Mouse (Mus musculus): Measurements from ENCODE around the gene Rin3. TPM values are rescaled to one million over a fixed set of nuclear protein-coding genes. Genes with fewer than 3 reads are reported as not detected.

The Rin3 gene
- total and polyA plus RNA-seq, 2 experiments from 2014 or later: 4.6 to 13.4 TPM

GRCm38 (mm10) chr12:102309099-102309799 lies 26.4 kb downstream of the Rin3 start:
- Histone ChIP-seq H3K4me3 (ENCODE audit: low read depth, low read length) (no peak overlapping the region), H3K27me3 (ENCODE audit: control insufficient read depth, insufficient read depth, low read length) (no peaks in the 10 kb centered on the region), H3K9ac (replicated peaks; ENCODE audit: low read depth, low read length) (no peak overlapping the region), H3K4me1 (ENCODE audit: control insufficient read depth, insufficient read depth) (peaks cover 33% of the 10 kb centered on the region), H3K9me3 (replicated peaks; ENCODE audit: control insufficient read depth, low read length) (no peaks in the 10 kb centered on the region), H3K36me3 (replicated peaks; ENCODE audit: control insufficient read depth, insufficient read depth, low read length) (peaks cover 6% of the 10 kb centered on the region; the same call in 1 of the 2 replicates), H3K27ac (ENCODE audit: low read depth) (peak overlapping the region; percentile 74; the same call in 1 of the 2 replicates), H3K4me2 (ENCODE audit: low read depth, low read length) (no peak overlapping the region)
- TF ChIP-seq EP300 (IDR thresholded peaks at IDR 0.05; ENCODE audit: low read depth) (no peak), CTCF (IDR thresholded peaks at IDR 0.05; ENCODE audit: low read depth) (no peak)
- WGBS: 78% methylated on average over 11 of the region's 11 CpGs
- DNase-seq (ENCODE audit: low spot score) (no peak), ATAC-seq (ENCODE audit: insufficient read depth, low read depth) (no peak)

GRCm38 (mm10) chr12:102309800-102310195 lies 26.9 kb downstream of the Rin3 start:
- no peak for TF ChIP-seq CTCF (IDR thresholded peaks at IDR 0.05; ENCODE audit: low read depth)
- no peak for TF ChIP-seq EP300 (IDR thresholded peaks at IDR 0.05; ENCODE audit: low read depth)
- DNase-seq (ENCODE audit: low spot score): no peak
- peaks cover 12% of the 10 kb centered on the region; the same call in 1 of the 2 replicates for H3K36me3 ChIP-seq (replicated peaks; ENCODE audit: control insufficient read depth, insufficient read depth, low read length)
- peaks cover 28% of the 10 kb centered on the region for H3K4me1 ChIP-seq (ENCODE audit: control insufficient read depth, insufficient read depth)
- no peak overlapping the region for H3K27ac ChIP-seq (ENCODE audit: low read depth)
- ATAC-seq (ENCODE audit: insufficient read depth, low read depth): no peak
- 81% methylated on average over 8 of the region's 8 CpGs for WGBS
- H3K9me3 ChIP-seq (replicated peaks; ENCODE audit: control insufficient read depth, low read length): no peaks in the 10 kb centered on the region
- H3K4me3 ChIP-seq (ENCODE audit: low read depth, low read length): no peak overlapping the region
- H3K27me3 ChIP-seq (ENCODE audit: control insufficient read depth, insufficient read depth, low read length): no peaks in the 10 kb centered on the region
- no peak overlapping the region for H3K9ac ChIP-seq (replicated peaks; ENCODE audit: low read depth, low read length)
- H3K4me2 ChIP-seq (ENCODE audit: low read depth, low read length): no peak overlapping the region

GRCm38 (mm10) chr12:102310261-102310660 lies 27.4 kb downstream of the Rin3 start:
- H3K9me3 ChIP-seq (replicated peaks; ENCODE audit: control insufficient read depth, low read length): no peaks in the 10 kb centered on the region

GRCm38 (mm10) chr12:102311454-102311853 lies 28.6 kb downstream of the Rin3 start:
- no peak for ATAC-seq (ENCODE audit: insufficient read depth, low read depth)
- 61% methylated on average over 5 of the region's 5 CpGs for WGBS
- TF ChIP-seq CTCF (IDR thresholded peaks at IDR 0.05; ENCODE audit: low read depth) (no peak), EP300 (IDR thresholded peaks at IDR 0.05; ENCODE audit: low read depth) (no peak)
- DNase-seq (ENCODE audit: low spot score): no peak
- Histone ChIP-seq H3K36me3 (replicated peaks; ENCODE audit: control insufficient read depth, insufficient read depth, low read length) (peaks cover 20% of the 10 kb centered on the region; the same call in 1 of the 2 replicates), H3K4me1 (ENCODE audit: control insufficient read depth, insufficient read depth) (peaks cover 24% of the 10 kb centered on the region), H3K9ac (replicated peaks; ENCODE audit: low read depth, low read length) (no peak overlapping the region), H3K9me3 (replicated peaks; ENCODE audit: control insufficient read depth, low read length) (no peaks in the 10 kb centered on the region), H3K4me2 (ENCODE audit: low read depth, low read length) (no peak overlapping the region), H3K27ac (ENCODE audit: low read depth) (no peak overlapping the region), H3K27me3 (ENCODE audit: control insufficient read depth, insufficient read depth, low read length) (no peaks in the 10 kb centered on the region), H3K4me3 (ENCODE audit: low read depth, low read length) (no peak overlapping the region)

More at GRCm38 (mm10) chr12:102310261-102310660, 27.4 kb downstream of the Rin3 start:
- 93% methylated on average over 3 of the region's 3 CpGs for WGBS
- no peak overlapping the region for H3K27ac ChIP-seq (ENCODE audit: low read depth)
- peaks cover 24% of the 10 kb centered on the region for H3K4me1 ChIP-seq (ENCODE audit: control insufficient read depth, insufficient read depth)
- DNase-seq (ENCODE audit: low spot score) (no peak), ATAC-seq (ENCODE audit: insufficient read depth, low read depth) (no peak)
- H3K9ac ChIP-seq (replicated peaks; ENCODE audit: low read depth, low read length): no peak overlapping the region
- no peaks in the 10 kb centered on the region for H3K27me3 ChIP-seq (ENCODE audit: control insufficient read depth, insufficient read depth, low read length)
- no peak overlapping the region for H3K4me2 ChIP-seq (ENCODE audit: low read depth, low read length)
- TF ChIP-seq EP300 (IDR thresholded peaks at IDR 0.05; ENCODE audit: low read depth): no peak
- no peak for TF ChIP-seq CTCF (IDR thresholded peaks at IDR 0.05; ENCODE audit: low read depth)
- H3K4me3 ChIP-seq (ENCODE audit: low read depth, low read length): no peak overlapping the region
- peaks cover 16% of the 10 kb centered on the region; the same call in 1 of the 2 replicates for H3K36me3 ChIP-seq (replicated peaks; ENCODE audit: control insufficient read depth, insufficient read depth, low read length)

GRCm38 (mm10) chr12:102319150-102319549 lies 36.3 kb downstream of the Rin3 start:
- peak; percentile 73 for ATAC-seq (ENCODE audit: insufficient read depth, low read depth)
- TF ChIP-seq EP300 (IDR thresholded peaks at IDR 0.05; ENCODE audit: low read depth): 0 out of 2 replicates have a peak, but pooled peaks have one; percentile 3
- no peak for TF ChIP-seq CTCF (IDR thresholded peaks at IDR 0.05; ENCODE audit: low read depth)
- peaks cover 19% of the 10 kb centered on the region for H3K36me3 ChIP-seq (replicated peaks; ENCODE audit: control insufficient read depth, insufficient read depth, low read length)
- DNase-seq (ENCODE audit: low spot score): peak; percentile 41
- H3K27me3 ChIP-seq (ENCODE audit: control insufficient read depth, insufficient read depth, low read length): no peaks in the 10 kb centered on the region
- no peak overlapping the region for H3K4me3 ChIP-seq (ENCODE audit: low read depth, low read length)
- H3K9ac ChIP-seq (replicated peaks; ENCODE audit: low read depth, low read length): no peak overlapping the region
- peaks cover 19% of the 10 kb centered on the region; the same call in 1 of the 2 replicates for H3K4me1 ChIP-seq (ENCODE audit: control insufficient read depth, insufficient read depth)
- H3K9me3 ChIP-seq (replicated peaks; ENCODE audit: control insufficient read depth, low read length): no peaks in the 10 kb centered on the region
- H3K27ac ChIP-seq (ENCODE audit: low read depth): peak overlapping the region; percentile 89
- H3K4me2 ChIP-seq (ENCODE audit: low read depth, low read length): no peak overlapping the region
- 8% methylated on average over 2 of the region's 2 CpGs for WGBS
